Mouse (Mus musculus) brain, adult 2 months (tissue): ENCODE measurements around the gene Prame.
"Not testable (repeated sequence)": the region's sequence is repeated elsewhere in the genome, so short reads cannot be mapped to it uniquely, and the experiment has no call there.

Source experiments
- DNase-seq: peaks from one replicate; pipeline ENCODE4 v3.0.0; 2011; ENCODE audit warnings: low read depth, low spot score

Gene Prame

GRCm38 (mm10) chrX:135627605-135628004 lies at the start of gene Prame:
Gene Prame, minus strand, starts transcription at chrX:135627705.
- no peak for DNase-seq

- DNase-seq, result peak; percentile 68
Measured at GRCm38 (mm10) chrX:135652173-135652772, 24.8 kb upstream of the Prame start.

GRCm38 (mm10) chrX:135601298-135602029 lies 26.0 kb downstream of the Prame start:
- peak; percentile 76 for DNase-seq

GRCm38 (mm10) chrX:135598677-135599076 lies 28.8 kb downstream of the Prame start, which contains the start of gene Nxf7:
Gene Nxf7, minus strand, starts transcription at chrX:135598777.
- no peak for DNase-seq

GRCm38 (mm10) chrX:135598096-135598495 lies 29.4 kb downstream of the Prame start:
- DNase-seq, result peak; percentile 85

- DNase-seq, result no peak
Measured at GRCm38 (mm10) chrX:135576412-135576811, 51.1 kb downstream of the Prame start.

- not testable (repeated sequence) for DNase-seq
Measured at GRCm38 (mm10) chrX:135574958-135575628, 52.4 kb downstream of the Prame start.

GRCm38 (mm10) chrX:135574261-135574957 lies 53.1 kb downstream of the Prame start:
- DNase-seq, result not testable (repeated sequence)

- peak; percentile 76 for DNase-seq
Measured at GRCm38 (mm10) chrX:135569467-135569866, 58.0 kb downstream of the Prame start.

GRCm38 (mm10) chrX:135564934-135565333 lies 62.6 kb downstream of the Prame start:
- DNase-seq, result not testable (repeated sequence)
